Mouse (Mus musculus) C2C12 (cell line): ENCODE results near the gene Gpr160. TPM values are rescaled to one million over a fixed set of nuclear protein-coding genes. Genes with fewer than 3 reads are reported as not detected.
"Not testable (repeated sequence)": the region's sequence is repeated elsewhere in the genome, so short reads cannot be mapped to it uniquely, and the experiment has no call there.

Experiments
- H3K27me3 ChIP-seq: one replicate; pipeline ENCODE4 v1.6.1; 2011; ENCODE audit not compliant: control insufficient read depth, insufficient read depth, insufficient read length
- H3K36me3 ChIP-seq: one replicate; pipeline ENCODE4 v1.6.1; 2011; ENCODE audit not compliant: control insufficient read depth, insufficient read depth
- H3K4me3 ChIP-seq: one replicate; pipeline ENCODE4 v1.5.1; 2011; ENCODE audit warnings: mild to moderate bottlenecking, control low read depth; ENCODE audit not compliant: poor library complexity, insufficient read depth, severe bottlenecking
- H3K79me2 ChIP-seq: one replicate; pipeline ENCODE4 v1.6.1; 2011; ENCODE audit not compliant: control insufficient read depth, insufficient read depth
- H3K79me3 ChIP-seq: one replicate; pipeline ENCODE4 v1.6.1; 2011; ENCODE audit warnings: low read depth, control low read depth
- H3ac ChIP-seq: one replicate; pipeline ENCODE3; 2011; ENCODE audit warnings: low read depth; ENCODE audit not compliant: control insufficient read depth, insufficient read length
- CEBPB ChIP-seq: IDR thresholded peaks from one replicate; pipeline ENCODE4 v1.6.1; 2011; ENCODE audit warnings: low read depth, mild to moderate bottlenecking, control low read depth, moderate library complexity
- CTCF ChIP-seq: IDR thresholded peaks from one replicate; pipeline ENCODE4 v1.5.1; 2011; ENCODE audit not compliant: control insufficient read depth, insufficient read depth, insufficient read length
- FOSL1 ChIP-seq: IDR thresholded peaks from one replicate; pipeline ENCODE4 v1.8.0; 2011; ENCODE audit warnings: mild to moderate bottlenecking, low read length; ENCODE audit not compliant: poor library complexity, insufficient read depth, severe bottlenecking
- MAX ChIP-seq: IDR thresholded peaks from one replicate; pipeline ENCODE4 v1.6.1; 2011; ENCODE audit warnings: mild to moderate bottlenecking, control low read depth
- MYOD1 ChIP-seq: IDR thresholded peaks from one replicate; pipeline ENCODE4 v1.6.1; 2011; ENCODE audit warnings: low read depth; ENCODE audit not compliant: control insufficient read depth, insufficient read length
- MYOG ChIP-seq: IDR thresholded peaks from one replicate; pipeline ENCODE4 v1.6.1; 2011; ENCODE audit not compliant: control insufficient read depth, insufficient read length; ENCODE audit errors: extremely low read depth
- USF1 ChIP-seq: IDR thresholded peaks from one replicate; pipeline ENCODE4 v1.6.1; 2011; ENCODE audit warnings: low read depth, mild to moderate bottlenecking, control low read depth, moderate library complexity
- polyA plus RNA-seq: library from polyadenylated mRNA; unstranded; fragments of >200 nt; fragmentation: generic; extraction: Trizol; gene quantifications from one replicate; pipeline ENCODE4 v1.2.1, GENCODE M21; 2012; ENCODE audit warnings: missing spikeins

The Gpr160 gene
- polyA plus RNA-seq, 1 experiment = 0.07 TPM

- no peaks in the 10 kb centered on the region for H3K79me2 ChIP-seq
- H3ac ChIP-seq = no peak overlapping the region
- TF ChIP-seq CEBPB (no peak), MAX (no peak), USF1 (no peak), FOSL1 (no peak)
- no peaks in the 10 kb centered on the region for H3K79me3 ChIP-seq
- peaks cover 40% of the 10 kb centered on the region for H3K27me3 ChIP-seq
- H3K36me3 ChIP-seq = no peaks in the 10 kb centered on the region
- no peak overlapping the region for H3K4me3 ChIP-seq
These were observed 2.2 kb upstream of the Gpr160 start for GRCm38 (mm10) chr3:30853596-30853995.

- not testable (repeated sequence) for H3K4me3 ChIP-seq, H3K79me3 ChIP-seq, H3ac ChIP-seq, H3K36me3 ChIP-seq, H3K79me2 ChIP-seq, H3K27me3 ChIP-seq
These were observed 3.8 kb downstream of the Gpr160 start for GRCm38 (mm10) chr3:30859599-30859998.

GRCm38 (mm10) chr3:30860705-30861104 lies 5.0 kb downstream of the Gpr160 start:
- H3ac ChIP-seq = no peak overlapping the region
- peaks cover 7% of the 10 kb centered on the region for H3K27me3 ChIP-seq
- TF ChIP-seq FOSL1 (no peak), USF1 (no peak), CEBPB (no peak), MYOG (no peak), CTCF (no peak), MAX (no peak)
- H3K79me2 ChIP-seq = no peaks in the 10 kb centered on the region
- H3K36me3 ChIP-seq = no peaks in the 10 kb centered on the region
- no peaks in the 10 kb centered on the region for H3K79me3 ChIP-seq
- no peak overlapping the region for H3K4me3 ChIP-seq

- Histone ChIP-seq H3K27me3 (no peaks in the 10 kb centered on the region), H3K79me2 (no peaks in the 10 kb centered on the region), H3K36me3 (no peaks in the 10 kb centered on the region), H3ac (no peak overlapping the region), H3K4me3 (no peak overlapping the region), H3K79me3 (no peaks in the 10 kb centered on the region)
- TF ChIP-seq USF1 (no peak), MYOG (no peak), MYOD1 (no peak), CTCF (no peak), MAX (no peak), CEBPB (no peak), FOSL1 (no peak)
These were observed 8.1 kb downstream of the Gpr160 start for GRCm38 (mm10) chr3:30863712-30864435.

- Histone ChIP-seq H3ac (no peak overlapping the region), H3K79me2 (no peaks in the 10 kb centered on the region), H3K27me3 (no peaks in the 10 kb centered on the region), H3K36me3 (no peaks in the 10 kb centered on the region), H3K4me3 (no peak overlapping the region), H3K79me3 (no peaks in the 10 kb centered on the region)
- no peak for TF ChIP-seq FOSL1
- no peak for TF ChIP-seq MYOD1
- no peak for TF ChIP-seq MAX
- TF ChIP-seq USF1 = no peak
- no peak for TF ChIP-seq CTCF
- no peak for TF ChIP-seq CEBPB
- no peak for TF ChIP-seq MYOG
These were observed 8.9 kb downstream of the Gpr160 start for GRCm38 (mm10) chr3:30864640-30865039.

- TF ChIP-seq USF1 = no peak
- no peak for TF ChIP-seq MAX
- no peak for TF ChIP-seq FOSL1
- no peak for TF ChIP-seq CEBPB
- no peak for TF ChIP-seq MYOG
- TF ChIP-seq CTCF = no peak
- TF ChIP-seq MYOD1 = no peak
- Histone ChIP-seq H3K27me3 (no peaks in the 10 kb centered on the region), H3K79me2 (no peaks in the 10 kb centered on the region), H3K4me3 (no peak overlapping the region), H3K36me3 (no peaks in the 10 kb centered on the region), H3ac (no peak overlapping the region), H3K79me3 (no peaks in the 10 kb centered on the region)
These were observed 12.4 kb downstream of the Gpr160 start for GRCm38 (mm10) chr3:30868176-30868575.
